Mouse (Mus musculus): ENCODE results near the gene Pcnx3. TPM values are rescaled to one million over a fixed set of nuclear protein-coding genes. Genes with fewer than 3 reads are reported as not detected.

The Pcnx3 gene
- polyA plus RNA-seq, 1 experiment, result 209 TPM

GRCm38 (mm10) chr19:5692086-5692912 lies 3.6 kb upstream of the Pcnx3 start:
- TF ChIP-seq GATA1 (IDR thresholded peaks at IDR 0.05; ENCODE audit: low read length), result no peak

- TF ChIP-seq GATA1 (IDR thresholded peaks at IDR 0.05; ENCODE audit: low read length), result no peak
Observed at GRCm38 (mm10) chr19:5691601-5692000, 2.9 kb upstream of the Pcnx3 start.

- TF ChIP-seq GATA1 (IDR thresholded peaks at IDR 0.05; ENCODE audit: low read length), result no peak
Observed at GRCm38 (mm10) chr19:5690343-5690735, 1.6 kb upstream of the Pcnx3 start.

- no peak for TF ChIP-seq GATA1 (IDR thresholded peaks at IDR 0.05; ENCODE audit: low read length)
Observed at GRCm38 (mm10) chr19:5689565-5690342, 1.0 kb upstream of the Pcnx3 start.

- TF ChIP-seq GATA1 (IDR thresholded peaks at IDR 0.05; ENCODE audit: low read length), result no peak
Observed at GRCm38 (mm10) chr19:5689088-5689428, 350 bp upstream of the Pcnx3 start.

GRCm38 (mm10) chr19:5687738-5688137 lies 970 bp downstream of the Pcnx3 start:
- no peak for TF ChIP-seq GATA1 (IDR thresholded peaks at IDR 0.05; ENCODE audit: low read length)

- no peak for TF ChIP-seq GATA1 (IDR thresholded peaks at IDR 0.05; ENCODE audit: low read length)
Observed at GRCm38 (mm10) chr19:5686437-5686836, 2.3 kb downstream of the Pcnx3 start.

GRCm38 (mm10) chr19:5685861-5686260 lies 2.8 kb downstream of the Pcnx3 start:
- TF ChIP-seq GATA1 (IDR thresholded peaks at IDR 0.05; ENCODE audit: low read length), result no peak

- TF ChIP-seq GATA1 (IDR thresholded peaks at IDR 0.05; ENCODE audit: low read length), result no peak
Observed at GRCm38 (mm10) chr19:5685431-5685830, 3.3 kb downstream of the Pcnx3 start.

GRCm38 (mm10) chr19:5684985-5685384 lies 3.7 kb downstream of the Pcnx3 start:
- TF ChIP-seq GATA1 (IDR thresholded peaks at IDR 0.05; ENCODE audit: low read length), result no peak

GRCm38 (mm10) chr19:5684236-5684635 lies 4.5 kb downstream of the Pcnx3 start:
- TF ChIP-seq GATA1 (IDR thresholded peaks at IDR 0.05; ENCODE audit: low read length), result no peak

- TF ChIP-seq GATA1 (IDR thresholded peaks at IDR 0.05; ENCODE audit: low read length), result no peak
Observed at GRCm38 (mm10) chr19:5680432-5680831, 8.3 kb downstream of the Pcnx3 start.

- TF ChIP-seq GATA1 (IDR thresholded peaks at IDR 0.05; ENCODE audit: low read length), result no peak
Observed at GRCm38 (mm10) chr19:5668372-5668771, 20.3 kb downstream of the Pcnx3 start.

- TF ChIP-seq GATA1 (IDR thresholded peaks at IDR 0.05; ENCODE audit: low read length), result no peak
Observed at GRCm38 (mm10) chr19:5666386-5666785, 22.3 kb downstream of the Pcnx3 start.

- TF ChIP-seq GATA1 (IDR thresholded peaks at IDR 0.05; ENCODE audit: low read length), result no peak
Observed at GRCm38 (mm10) chr19:5665465-5665864, 23.2 kb downstream of the Pcnx3 start.

GRCm38 (mm10) chr19:5664669-5665257 lies 23.9 kb downstream of the Pcnx3 start:
- TF ChIP-seq GATA1 (IDR thresholded peaks at IDR 0.05; ENCODE audit: low read length), result no peak
